Mouse (Mus musculus) bone marrow, adult 2 months (tissue): ENCODE measurements around the gene Mthfsd.
"Not testable (repeated sequence)": the region's sequence is repeated elsewhere in the genome, so short reads cannot be mapped to it uniquely, and the experiment has no call there.

Source experiments
- CTCF ChIP-seq: fragments of 200-500 bp; IDR thresholded peaks from 2 replicates; pipeline ENCODE4 v1.5.1; 2011; ENCODE audit warnings: low read length, control low read depth; ENCODE audit not compliant: control insufficient read depth, insufficient read depth
- POLR2A ChIP-seq: fragments of 200-500 bp; IDR thresholded peaks from 2 replicates; pipeline ENCODE4 v1.6.1; 2011; ENCODE audit warnings: low read depth, mild to moderate bottlenecking, control low read depth, low read length, borderline replicate concordance; ENCODE audit not compliant: control insufficient read depth

DNA sequence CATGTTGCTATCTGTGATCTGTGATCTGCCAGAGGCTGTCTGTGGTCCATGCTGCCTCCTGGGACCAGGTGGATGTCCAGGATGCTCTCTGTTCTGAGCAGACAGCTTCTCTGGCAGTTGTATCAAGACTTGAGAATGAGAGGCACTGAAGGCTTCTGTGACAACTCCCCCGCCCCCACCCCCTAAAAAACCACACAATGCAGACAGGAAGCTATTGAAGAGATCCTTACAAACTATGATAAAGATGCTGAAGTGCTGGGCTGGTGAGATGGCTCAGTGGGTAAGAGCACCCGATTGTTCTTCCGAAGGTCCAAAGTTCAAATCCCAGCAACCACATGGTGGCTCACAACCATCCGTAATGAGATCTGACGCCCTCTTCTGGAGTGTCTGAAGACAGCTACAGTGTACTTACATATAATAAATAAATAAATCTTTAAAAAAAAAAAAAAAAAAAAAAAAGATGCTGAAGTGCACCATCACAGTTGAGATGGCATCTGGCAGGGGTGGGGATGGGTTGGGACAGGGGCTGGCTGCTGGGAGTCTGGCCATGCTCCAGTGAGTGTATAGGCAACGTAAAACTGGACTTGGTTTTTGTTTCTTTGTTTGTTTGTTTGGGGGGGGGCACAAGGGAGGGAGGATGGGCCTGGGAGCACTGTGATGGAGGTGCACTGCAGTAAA is 37.4 kb upstream of the Mthfsd start:
- TF ChIP-seq CTCF, POLR2A: not testable (repeated sequence)
